Mouse (Mus musculus) fat pad, adult 2 months (tissue): Measurements from ENCODE around the gene Sh3bp4.

Experiments used
- DNase-seq: peaks from one replicate; pipeline ENCODE4 v3.0.0-alpha.2; 2011; ENCODE audit warnings: low read depth, low spot score; ENCODE audit errors: extremely low read depth

Gene Sh3bp4

DNA sequence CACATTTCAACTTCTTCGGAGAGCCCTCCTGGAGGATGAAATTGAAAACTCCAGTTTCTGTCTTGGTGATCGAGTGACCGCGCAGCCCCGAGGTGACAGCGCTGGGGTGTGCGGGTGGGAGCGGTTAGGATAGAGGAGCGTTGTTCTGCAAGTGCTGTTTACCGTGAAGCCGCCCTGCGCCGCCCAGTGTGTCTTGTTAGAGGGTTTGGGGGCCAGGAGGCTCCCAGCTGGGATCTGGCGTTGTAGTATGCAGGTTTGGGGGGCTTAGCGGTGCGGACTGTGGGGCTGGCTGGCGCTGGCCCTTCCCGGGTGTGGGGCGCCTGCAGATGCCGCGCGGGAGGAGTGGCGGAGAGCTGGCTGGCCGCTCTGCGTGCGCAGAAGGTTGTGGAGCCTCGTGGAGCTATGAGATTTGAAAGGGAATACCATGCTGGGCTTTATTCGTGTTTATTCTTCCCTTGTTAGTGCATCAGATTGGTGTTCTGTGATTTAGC is 701 bp downstream of the Sh3bp4 start:
- no peak for DNase-seq

- DNase-seq: no peak
Measured at GRCm38 (mm10) chr1:89071371-89072142, 1.3 kb downstream of the Sh3bp4 start.

- no peak for DNase-seq
Measured at GRCm38 (mm10) chr1:89072143-89072990, 2.2 kb downstream of the Sh3bp4 start.

DNA sequence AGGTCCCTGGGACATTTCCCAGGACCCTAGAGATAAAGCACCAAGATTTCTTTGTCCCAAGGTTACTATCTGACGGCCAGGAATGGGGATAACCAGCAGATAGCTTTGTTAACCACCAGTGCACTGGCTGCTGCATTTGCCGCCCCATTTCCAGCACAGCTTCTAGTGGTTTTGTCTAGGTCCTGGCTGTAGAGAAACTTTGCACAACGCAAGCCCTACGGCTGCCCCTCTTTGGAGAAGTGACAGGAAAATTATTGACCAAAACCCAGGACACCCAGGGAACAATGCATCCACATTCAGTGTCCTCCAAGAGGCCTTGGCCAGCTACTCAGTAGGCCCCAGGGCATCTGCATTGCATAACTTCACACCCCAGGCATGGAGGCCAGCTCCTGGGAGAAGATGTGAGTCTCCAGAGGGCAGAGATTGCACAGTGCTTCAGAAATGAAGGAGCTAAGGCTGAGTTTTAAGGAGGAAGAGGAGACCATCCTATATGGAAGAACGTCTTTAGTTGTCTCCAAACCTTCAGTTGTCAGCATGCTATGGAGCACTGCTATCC is 3.2 kb downstream of the Sh3bp4 start:
- no peak for DNase-seq

DNA sequence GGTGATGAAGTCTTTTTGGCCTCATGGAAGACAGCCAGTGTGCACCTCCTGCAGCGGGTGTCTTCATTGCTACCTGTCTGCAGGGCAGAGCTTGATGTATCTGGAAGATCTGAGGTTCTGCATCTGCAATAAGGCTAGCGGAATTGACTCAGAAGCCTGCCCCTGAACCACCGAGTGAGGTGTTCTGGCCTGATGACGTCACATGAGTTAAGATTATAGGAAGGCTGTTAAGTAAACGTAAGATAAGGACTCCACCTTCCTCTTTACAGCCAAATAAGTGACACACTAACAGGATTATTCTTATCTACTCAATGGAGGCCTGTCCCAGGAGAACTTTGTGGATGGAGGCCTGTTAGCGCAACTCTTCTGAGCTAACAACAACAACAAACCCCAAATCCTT is 4.5 kb downstream of the Sh3bp4 start:
- DNase-seq: no peak

- no peak for DNase-seq
Measured at GRCm38 (mm10) chr1:89075120-89075519, 4.9 kb downstream of the Sh3bp4 start.

DNA sequence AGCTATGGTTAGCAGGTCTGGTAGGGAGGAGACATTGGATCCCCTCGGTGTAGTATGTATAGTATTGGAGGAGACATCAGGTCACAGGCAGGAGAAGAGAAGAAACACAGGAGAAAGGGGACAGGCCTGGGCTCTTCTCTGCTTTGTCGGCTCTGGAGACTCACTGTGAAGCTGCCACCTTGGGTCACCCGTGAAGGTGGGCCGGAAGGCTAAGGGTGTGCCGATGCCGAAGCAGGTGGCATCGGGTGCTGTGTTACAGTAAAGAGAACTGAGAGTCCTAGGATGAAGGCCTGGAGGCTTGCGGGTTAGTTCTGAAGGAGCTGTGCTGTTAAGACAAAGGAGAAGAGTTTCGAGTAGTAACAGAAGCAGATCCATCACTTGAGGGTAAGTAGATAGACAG is 6.6 kb downstream of the Sh3bp4 start:
- DNase-seq: no peak

GRCm38 (mm10) chr1:89078240-89078639 is 8.0 kb downstream of the Sh3bp4 start:
- no peak for DNase-seq

DNA sequence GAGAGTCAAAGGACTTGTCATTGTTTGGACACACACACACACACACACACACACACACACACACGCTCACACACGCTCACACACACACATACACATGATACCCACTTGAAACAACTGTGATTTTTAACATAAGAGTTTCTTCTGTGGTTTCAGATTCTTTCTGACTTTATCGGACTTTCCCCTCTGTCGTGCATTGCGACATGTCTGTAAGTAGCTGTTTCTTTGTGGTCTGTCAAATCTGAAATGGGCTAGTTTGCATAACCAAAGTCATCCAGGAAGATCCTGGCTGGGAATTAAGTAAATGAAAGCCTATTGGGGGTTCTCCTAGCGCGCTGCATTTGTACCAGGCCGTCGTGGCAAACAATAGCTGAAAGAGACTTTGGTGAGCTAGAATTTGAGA is 8.5 kb downstream of the Sh3bp4 start:
- no peak for DNase-seq

DNA sequence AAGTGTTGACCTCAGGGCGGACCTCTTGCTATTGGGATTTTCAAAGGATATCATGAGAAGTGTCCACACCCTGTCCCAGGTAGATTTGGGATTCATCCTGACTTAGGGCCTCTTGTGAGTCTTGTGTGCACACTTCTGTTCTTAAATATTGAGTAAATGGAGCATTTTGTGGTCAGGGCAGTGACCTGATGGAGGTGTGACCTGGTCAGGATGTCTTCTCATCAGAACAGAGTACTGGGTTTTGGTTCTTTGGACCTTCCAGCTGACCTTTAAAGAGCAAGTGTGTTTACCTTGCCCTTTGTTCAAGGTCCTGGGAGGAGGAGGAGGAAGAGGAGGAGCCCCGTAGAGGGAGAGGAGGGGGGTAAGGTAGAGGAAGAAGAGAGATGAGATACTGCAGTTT is 9.0 kb downstream of the Sh3bp4 start:
- DNase-seq: no peak

DNA sequence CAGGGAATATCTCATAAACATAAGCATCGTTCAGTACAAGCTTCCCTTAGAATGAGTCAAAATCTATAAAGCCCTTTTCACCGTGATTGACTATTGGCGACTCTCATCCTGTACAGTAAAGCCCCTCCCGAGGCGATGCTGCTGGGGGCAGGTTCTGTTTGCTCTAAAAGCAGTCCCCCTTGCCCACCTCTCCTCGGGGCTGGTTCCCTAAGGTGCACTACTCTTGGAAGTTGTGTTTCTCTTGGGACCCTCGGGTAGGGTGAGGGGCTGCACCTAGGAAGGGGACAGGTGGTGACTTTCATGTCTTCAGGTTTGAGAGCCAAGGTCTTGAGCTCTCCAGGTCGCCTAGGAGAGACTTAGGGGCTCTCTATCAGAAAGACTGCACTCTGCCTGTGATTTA is 10.2 kb downstream of the Sh3bp4 start:
- no peak for DNase-seq

DNA sequence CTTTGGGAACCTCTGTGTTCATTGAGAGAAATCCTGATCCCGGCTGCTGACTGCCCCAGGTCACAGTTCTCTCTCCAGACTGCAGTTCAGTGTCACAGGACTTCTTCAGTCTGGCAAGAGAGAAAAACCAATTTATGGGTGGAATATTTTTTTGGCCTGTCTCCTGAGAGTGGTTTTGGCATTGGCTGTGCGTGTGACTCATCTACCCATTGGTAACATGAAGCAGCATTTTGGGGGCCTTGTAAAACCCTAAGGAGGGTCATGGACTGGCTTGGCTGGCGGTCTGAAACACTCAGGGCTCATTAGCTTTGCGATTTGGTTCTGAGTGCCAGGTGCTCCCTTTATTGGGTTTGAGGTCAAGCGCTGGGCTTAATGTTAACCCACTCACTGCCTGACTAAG is 10.6 kb downstream of the Sh3bp4 start:
- no peak for DNase-seq

- DNase-seq: no peak
Measured at GRCm38 (mm10) chr1:89081371-89081770, 11.2 kb downstream of the Sh3bp4 start.

GRCm38 (mm10) chr1:89082171-89082882 is 12.1 kb downstream of the Sh3bp4 start:
- DNase-seq: no peak

DNA sequence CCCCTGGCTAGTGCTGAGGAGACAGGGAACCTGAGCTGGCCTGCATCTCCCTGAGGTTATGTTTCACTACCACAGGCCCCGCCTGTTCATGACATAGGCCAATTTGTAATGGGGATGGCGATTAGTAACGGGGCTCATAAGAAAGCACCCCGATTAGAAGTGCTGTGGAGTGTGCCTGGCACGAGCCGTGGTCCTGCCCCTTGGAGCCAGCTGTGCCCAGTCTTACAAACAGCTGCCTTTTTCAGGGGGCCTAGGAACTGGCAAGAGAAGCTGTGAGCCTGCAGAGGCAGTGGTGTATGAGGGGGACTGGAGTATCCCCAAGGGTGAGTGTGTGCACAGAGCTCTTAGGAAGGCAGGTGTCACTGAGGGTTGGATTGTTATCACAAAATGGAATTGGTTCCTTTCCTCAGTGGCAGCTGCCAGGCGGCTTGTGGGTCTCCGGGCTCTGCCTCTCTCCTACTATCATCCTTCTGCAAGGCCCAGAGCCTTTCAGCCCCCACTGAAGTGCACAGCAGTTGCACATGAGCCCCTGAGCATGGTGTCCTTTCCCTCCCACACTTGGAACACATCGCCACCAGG is 16.4 kb downstream of the Sh3bp4 start:
- no peak for DNase-seq

GRCm38 (mm10) chr1:89088144-89088543 is 17.9 kb downstream of the Sh3bp4 start:
- DNase-seq: no peak

GRCm38 (mm10) chr1:89088748-89089288 is 18.6 kb downstream of the Sh3bp4 start:
- DNase-seq: no peak

DNA sequence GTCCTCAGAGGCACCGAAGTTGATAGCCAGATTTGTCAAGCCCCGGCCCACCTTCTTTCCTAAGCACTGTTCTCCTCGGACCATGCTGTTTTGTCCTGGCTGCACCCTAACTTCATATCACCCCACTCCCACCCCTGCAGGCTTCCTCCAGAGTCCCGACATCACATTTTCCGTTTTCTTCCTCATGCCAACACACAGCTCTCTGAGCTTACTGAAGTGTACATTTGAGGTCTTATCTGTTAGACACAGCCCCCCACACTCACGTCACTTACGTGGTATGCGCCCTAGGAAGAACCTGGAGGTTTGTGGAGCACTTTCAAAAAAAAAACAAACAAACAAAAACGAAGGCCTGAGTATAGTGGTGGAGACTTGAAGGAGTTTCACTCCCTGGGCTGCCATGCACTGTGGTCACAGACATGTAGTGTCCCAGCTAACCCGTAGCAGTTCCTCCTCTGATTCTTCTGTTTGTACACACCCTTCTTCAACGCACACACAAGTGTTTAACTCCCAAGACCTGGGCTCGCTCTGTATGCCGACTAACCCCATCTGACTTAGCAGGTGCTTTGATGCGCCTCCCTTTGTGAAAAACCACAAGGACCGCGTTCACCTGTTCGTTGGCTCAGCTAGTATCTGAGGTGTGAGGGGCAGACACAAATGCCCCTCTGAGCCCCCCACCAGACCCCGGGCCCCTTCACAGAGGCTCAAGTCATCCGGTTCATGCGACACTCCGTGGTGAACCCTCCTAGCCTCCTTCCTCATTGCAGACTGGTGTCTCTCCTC is 19.8 kb downstream of the Sh3bp4 start:
- DNase-seq: no peak

DNA sequence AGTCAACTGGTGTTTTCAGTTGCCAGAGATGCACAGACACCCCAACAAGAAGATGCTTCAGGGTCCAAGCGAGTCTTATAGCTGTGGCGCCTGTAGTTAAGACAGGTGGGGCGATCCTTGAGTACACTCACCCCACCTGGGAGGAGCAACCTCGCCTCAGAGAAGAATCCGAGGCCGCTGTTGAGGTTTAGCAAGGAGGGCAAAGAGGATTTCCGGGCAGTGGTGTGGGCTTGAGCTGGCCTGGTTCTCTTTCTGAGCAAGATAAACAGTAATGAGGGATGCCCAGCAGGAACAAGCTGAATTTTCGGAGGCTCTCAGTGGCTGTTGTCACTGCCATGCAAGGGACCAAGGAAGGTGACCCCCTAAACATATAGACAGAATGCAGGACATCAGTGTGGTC is 20.5 kb downstream of the Sh3bp4 start:
- no peak for DNase-seq

GRCm38 (mm10) chr1:89092019-89092418 is 21.8 kb downstream of the Sh3bp4 start:
- no peak for DNase-seq
